Mouse (Mus musculus) MEL (cell line): Measurements from ENCODE around the gene Sh3glb1.

Source experiments
- CTCF ChIP-seq, 3 experiments: IDR thresholded peaks in 2 of 3; conservative IDR thresholded peaks in 1 of 3; 2 replicates each; pipeline ENCODE4 v1.5.1; 2011 to 2012; ENCODE audit warnings: low read length in 3 of 3, low read depth in 2 of 3, mild to moderate bottlenecking in 2 of 3, improper control_type of control experiment in 1 of 3, inconsistent platforms in 1 of 3, mixed read lengths in 1 of 3, moderate library complexity in 1 of 3; ENCODE audit not compliant: control insufficient read depth in 1 of 3, insufficient read depth in 1 of 3, poor library complexity in 1 of 3, severe bottlenecking in 1 of 3
- EP300 ChIP-seq, 2 experiments: IDR thresholded peaks; 2 replicates each; pipeline ENCODE4 v1.6.1; 2011; ENCODE audit warnings: improper control_type of control experiment in 2 of 2, low read length in 2 of 2, low read depth in 1 of 2, mild to moderate bottlenecking in 1 of 2
- GATA1 ChIP-seq: IDR thresholded peaks from 2 replicates; pipeline ENCODE4 v1.6.1; 2011; ENCODE audit warnings: low read depth, low read length, improper control_type of control experiment
- JUND ChIP-seq: IDR thresholded peaks from 2 replicates; pipeline ENCODE4 v1.6.1; 2011; ENCODE audit warnings: low read depth, mild to moderate bottlenecking, improper control_type of control experiment, low read length
- MAX ChIP-seq: IDR thresholded peaks from 2 replicates; pipeline ENCODE4 v1.6.1; 2011; ENCODE audit warnings: low read length, improper control_type of control experiment
- MYC ChIP-seq: IDR thresholded peaks from 2 replicates; pipeline ENCODE4 v1.6.1; 2011; ENCODE audit warnings: low read depth, mild to moderate bottlenecking, low read length, improper control_type of control experiment, moderate library complexity
- POLR2A ChIP-seq, 2 experiments: IDR thresholded peaks; 2 replicates each; pipeline ENCODE4 v1.6.1; 2011 to 2012; ENCODE audit warnings: low read length in 2 of 2, mild to moderate bottlenecking in 2 of 2, control low read depth in 1 of 2, improper control_type of control experiment in 1 of 2, low read depth in 1 of 2, moderate library complexity in 1 of 2; ENCODE audit not compliant: control insufficient read depth in 1 of 2, insufficient read depth in 1 of 2, poor library complexity in 1 of 2
- POLR2AphosphoS5 ChIP-seq: IDR thresholded peaks from 2 replicates; pipeline ENCODE4 v1.6.1; 2012; ENCODE audit warnings: low read depth, borderline replicate concordance, mild to moderate bottlenecking, inconsistent platforms, low read length, moderate library complexity, mixed read lengths
- SIN3A ChIP-seq: IDR thresholded peaks from 2 replicates; pipeline ENCODE4 v1.6.1; 2012; ENCODE audit warnings: low read length, improper control_type of control experiment, inconsistent platforms
- TCF12 ChIP-seq: IDR thresholded peaks from 2 replicates; pipeline ENCODE4 v1.6.1; 2014; ENCODE audit warnings: low read depth, mild to moderate bottlenecking, inconsistent platforms, low read length, improper control_type of control experiment, moderate library complexity
- USF1 ChIP-seq: IDR thresholded peaks from 2 replicates; pipeline ENCODE4 v1.6.1; 2014; ENCODE audit warnings: low read depth, mild to moderate bottlenecking, inconsistent platforms, low read length, improper control_type of control experiment, moderate library complexity
- ZC3H11A ChIP-seq: IDR thresholded peaks from 2 replicates; pipeline ENCODE4 v1.6.1; 2012; ENCODE audit warnings: low read depth, mild to moderate bottlenecking, inconsistent platforms, low read length, improper control_type of control experiment
- ZKSCAN1 ChIP-seq: IDR thresholded peaks from 2 replicates; pipeline ENCODE4 v1.6.1; 2012; ENCODE audit warnings: low read depth, mild to moderate bottlenecking, inconsistent platforms, low read length, improper control_type of control experiment, moderate library complexity
- ZNF384 ChIP-seq: IDR thresholded peaks from 2 replicates; pipeline ENCODE4 v1.6.1; 2012; ENCODE audit warnings: low read depth, mild to moderate bottlenecking, inconsistent platforms, low read length, improper control_type of control experiment

DNA sequence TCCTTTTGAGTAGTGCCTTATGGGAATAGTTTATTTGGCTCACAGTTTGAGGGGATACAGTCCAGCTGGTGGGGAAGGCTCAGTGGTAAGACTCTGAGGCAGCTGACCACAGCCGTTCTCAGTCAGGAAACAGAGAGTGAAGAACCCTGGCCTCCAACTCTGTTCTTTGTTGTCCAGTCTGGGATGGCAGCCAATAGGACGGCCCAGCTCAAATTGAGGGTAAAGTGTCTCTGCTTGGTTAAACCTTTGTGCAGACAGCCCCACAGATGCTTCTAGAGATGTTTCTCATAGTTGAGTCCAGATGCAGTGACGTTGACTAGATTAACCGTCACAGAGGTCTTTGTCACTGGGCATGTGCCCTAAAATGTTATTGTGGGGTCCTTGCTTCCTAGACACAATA is 78.0 kb downstream of the Sh3glb1 start:
- TF ChIP-seq POLR2A (IDR thresholded peaks at IDR 0.05; ENCODE audit: control insufficient read depth in 1 of 2, insufficient read depth in 1 of 2, low read depth in 1 of 2, low read length in 2 of 2, poor library complexity in 1 of 2) (no peak), CTCF (IDR thresholded peaks at IDR 0.05 in 2 of 3, conservative IDR thresholded peaks at IDR 0.05 in 1 of 3; ENCODE audit: control insufficient read depth in 1 of 3, insufficient read depth in 1 of 3, low read depth in 2 of 3, low read length in 3 of 3, poor library complexity in 1 of 3, severe bottlenecking in 1 of 3) (no peak), JUND (no peak), ZC3H11A (no peak), EP300 (IDR thresholded peaks at IDR 0.05; ENCODE audit: low read depth in 1 of 2, low read length in 2 of 2) (no peak), USF1 (no peak), POLR2AphosphoS5 (no peak), SIN3A (no peak), MYC (no peak), ZKSCAN1 (no peak), TCF12 (no peak), MAX (no peak), GATA1 (no peak), ZNF384 (no peak)
